Mouse (Mus musculus): ENCODE results near the gene Ankrd11.

DNA sequence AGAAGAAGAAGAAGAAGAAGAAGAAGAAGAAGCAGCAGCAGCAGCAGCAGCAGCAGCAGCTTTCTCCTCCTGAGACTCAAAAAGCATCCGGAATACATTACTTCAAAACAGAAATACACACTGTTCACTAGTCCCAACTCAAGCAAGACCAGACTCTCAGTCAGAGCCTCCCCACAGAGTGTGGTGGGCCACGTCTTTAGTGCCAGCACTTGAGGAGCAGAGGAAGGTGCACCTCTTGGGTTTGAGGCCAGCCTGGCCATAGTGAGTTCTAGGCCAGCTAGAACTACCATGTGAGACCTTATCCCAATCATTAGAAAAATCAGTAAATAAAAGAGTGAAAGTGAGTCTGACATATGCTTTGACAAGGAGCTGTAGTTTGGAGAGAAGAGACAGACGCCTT, 57.9 kb downstream of the Ankrd11 start:
- TF ChIP-seq CTCF (IDR thresholded peaks at IDR 0.05; ENCODE audit: control insufficient read depth, insufficient read depth, insufficient replicate concordance, low read depth, low read length) (no peak), POLR2A (IDR thresholded peaks at IDR 0.05; ENCODE audit: control insufficient read depth, low read depth, low read length) (no peak)
